Mouse (Mus musculus): ENCODE results near the gene Slc1a7. TPM values are rescaled to one million over a fixed set of nuclear protein-coding genes. Genes with fewer than 3 reads are reported as not detected.

Gene Slc1a7
- polyA plus RNA-seq, 1 experiment from 2014 or later, result not detected

DNA sequence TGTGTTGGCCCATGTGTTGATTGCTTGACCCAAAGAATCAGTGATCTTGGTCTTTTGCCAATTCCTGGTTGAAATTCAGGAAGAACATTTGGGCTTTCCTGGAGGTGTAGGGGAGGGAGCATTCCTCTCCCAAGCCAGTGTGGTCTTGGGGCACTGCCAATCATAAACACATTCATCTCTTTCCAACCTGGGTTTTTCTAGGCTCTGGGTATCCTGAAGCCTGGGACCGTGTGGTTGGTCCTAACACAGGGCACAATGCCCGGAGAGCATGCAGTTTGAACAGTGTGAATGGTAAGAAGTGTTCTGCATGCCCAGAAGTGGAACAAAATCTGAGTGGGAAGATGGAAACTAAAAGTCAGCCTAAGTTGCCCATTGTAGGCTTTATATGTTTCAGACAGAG lies 30.0 kb upstream of the Slc1a7 start:
- H3K36me3 ChIP-seq, result no peaks in the 10 kb centered on the region
- H3K9me3 ChIP-seq (replicated peaks), result no peaks in the 10 kb centered on the region
- H3K4me2 ChIP-seq, result no peak overlapping the region
- peaks cover 12% of the 10 kb centered on the region; the same call in 1 of the 2 replicates for H3K4me1 ChIP-seq
- H3K27ac ChIP-seq, result peak overlapping the region; percentile 71
- ATAC-seq (replicated peaks; ENCODE audit: low FRiP score), result no peak
- no peak overlapping the region for H3K9ac ChIP-seq
- no peak overlapping the region for H3K4me3 ChIP-seq (replicated peaks)
- 84% methylated on average over 2 of the region's 2 CpGs for WGBS
- no peaks in the 10 kb centered on the region for H3K27me3 ChIP-seq

DNA sequence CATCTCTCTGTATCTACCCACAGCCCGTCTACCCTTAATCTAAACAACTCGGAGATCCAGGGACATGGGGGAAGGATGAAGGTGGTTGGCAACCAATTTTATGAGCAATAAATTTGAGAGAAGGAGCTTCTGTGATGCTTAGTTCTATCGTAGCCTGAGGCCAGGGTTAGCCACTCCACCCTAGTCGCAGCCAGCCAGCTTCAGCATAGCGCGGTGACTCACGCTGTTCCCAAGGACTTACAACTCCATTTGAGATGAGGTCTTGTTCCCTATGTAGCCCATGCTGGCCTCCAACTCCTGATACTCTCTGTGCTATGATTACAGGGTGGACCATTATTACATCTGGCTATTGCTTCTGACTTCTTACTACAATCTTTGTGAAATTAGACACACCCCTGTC lies 25.4 kb upstream of the Slc1a7 start:
- Histone ChIP-seq H3K9me3 (replicated peaks) (no peaks in the 10 kb centered on the region), H3K27ac (no peak overlapping the region), H3K4me1 (peaks cover 7% of the 10 kb centered on the region; the same call in 1 of the 2 replicates), H3K4me3 (replicated peaks) (no peak overlapping the region), H3K9ac (no peak overlapping the region), H3K27me3 (no peaks in the 10 kb centered on the region), H3K36me3 (no peaks in the 10 kb centered on the region), H3K4me2 (no peak overlapping the region)
- no peak for ATAC-seq (replicated peaks; ENCODE audit: low FRiP score)
- WGBS, result 87% methylated on average over 7 of the region's 7 CpGs

DNA sequence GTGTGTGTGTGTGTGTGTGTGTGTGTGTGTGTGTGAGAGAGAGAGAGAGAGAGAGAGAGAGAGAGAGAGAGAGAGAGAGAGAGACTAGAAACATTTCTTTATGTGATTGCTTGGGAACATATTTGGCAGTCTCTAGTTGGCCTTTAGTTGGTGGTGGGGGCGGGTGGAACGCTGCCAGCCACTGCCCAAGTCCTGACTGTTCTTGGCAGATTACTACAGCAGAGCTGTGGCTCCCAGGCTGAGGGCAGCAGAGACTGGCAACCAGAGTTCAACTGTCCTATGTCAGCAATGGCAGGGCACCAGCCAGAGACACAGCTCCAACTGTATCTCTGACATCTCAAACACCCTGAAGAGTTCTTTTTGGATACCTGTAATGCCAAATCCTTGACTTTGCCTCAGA lies 24.0 kb upstream of the Slc1a7 start:
- H3K9ac ChIP-seq, result no peak overlapping the region
- H3K9me3 ChIP-seq (replicated peaks), result no peaks in the 10 kb centered on the region
- H3K27me3 ChIP-seq, result no peaks in the 10 kb centered on the region
- WGBS, result 96% methylated on average over 2 of the region's 2 CpGs
- H3K4me3 ChIP-seq (replicated peaks), result no peak overlapping the region
- no peaks in the 10 kb centered on the region for H3K36me3 ChIP-seq
- H3K4me1 ChIP-seq, result no peaks in the 10 kb centered on the region
- no peak for ATAC-seq (replicated peaks; ENCODE audit: low FRiP score)
- H3K27ac ChIP-seq, result no peak overlapping the region
- no peak overlapping the region for H3K4me2 ChIP-seq

DNA sequence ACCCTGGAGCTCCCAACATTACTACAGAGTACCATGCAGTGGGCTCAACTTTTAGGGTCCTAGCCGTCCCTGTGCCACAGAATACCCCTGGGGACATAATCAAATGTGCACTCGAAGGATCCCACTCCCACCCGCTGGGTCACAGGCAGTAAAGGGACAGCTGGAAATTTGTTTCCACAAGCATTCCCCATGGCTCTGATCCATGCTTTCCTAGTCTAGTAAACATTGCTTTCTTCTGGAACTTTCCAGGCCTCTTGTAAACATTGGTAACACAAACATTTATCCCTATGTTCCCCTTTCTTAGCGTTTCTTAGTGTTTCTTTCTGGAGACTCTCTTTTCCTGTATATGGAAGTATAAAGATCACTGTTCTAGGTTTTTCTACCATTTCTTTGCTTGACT lies 18.2 kb upstream of the Slc1a7 start:
- H3K4me2 ChIP-seq, result no peak overlapping the region
- no peaks in the 10 kb centered on the region for H3K4me1 ChIP-seq
- no peak for ATAC-seq (replicated peaks; ENCODE audit: low FRiP score)
- H3K9me3 ChIP-seq (replicated peaks), result no peaks in the 10 kb centered on the region
- H3K4me3 ChIP-seq (replicated peaks), result no peak overlapping the region
- H3K9ac ChIP-seq, result no peak overlapping the region
- H3K36me3 ChIP-seq, result no peaks in the 10 kb centered on the region
- WGBS, result 77% methylated on average over 4 of the region's 4 CpGs
- no peaks in the 10 kb centered on the region for H3K27me3 ChIP-seq
- no peak overlapping the region for H3K27ac ChIP-seq

DNA sequence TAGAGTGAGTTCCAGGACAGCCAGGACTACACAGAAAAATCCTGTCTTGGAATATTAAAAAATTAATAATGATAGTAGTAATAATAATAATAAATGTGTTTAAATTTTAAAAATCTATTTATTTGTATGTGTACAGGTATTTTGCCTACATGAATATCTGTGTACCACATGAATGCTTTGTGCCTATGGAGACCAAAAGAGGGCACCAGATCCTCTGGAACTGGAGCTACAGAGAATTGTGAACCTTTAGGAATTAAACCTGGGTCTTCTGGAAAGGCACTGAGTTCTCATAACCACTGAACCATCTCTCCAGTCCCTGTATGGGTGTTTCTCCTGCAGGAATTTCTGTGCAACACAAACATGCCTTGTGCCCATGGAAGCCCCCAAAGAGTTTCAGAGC lies 15.3 kb upstream of the Slc1a7 start:
- no peak for ATAC-seq (replicated peaks; ENCODE audit: low FRiP score)
- H3K4me2 ChIP-seq, result no peak overlapping the region

DNA sequence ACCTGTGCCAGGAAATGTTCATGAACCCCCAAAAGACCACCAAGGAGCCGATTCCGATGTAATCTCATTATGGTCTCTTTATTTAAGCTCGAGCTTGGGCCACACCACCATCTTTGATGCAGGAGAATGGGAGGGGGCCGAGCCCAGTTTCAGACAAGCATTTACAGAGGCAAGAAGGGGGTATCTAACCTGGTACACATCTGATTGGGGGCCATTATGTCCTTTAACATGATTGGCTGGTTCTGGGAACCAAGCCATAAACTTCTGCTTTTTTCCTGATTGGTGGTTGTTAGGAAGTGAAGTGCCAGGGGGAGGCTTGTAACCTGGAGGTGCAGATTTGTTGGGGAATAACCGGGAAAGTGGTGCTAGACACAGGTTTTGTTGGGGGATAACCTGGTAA lies 12.4 kb upstream of the Slc1a7 start:
- no peaks in the 10 kb centered on the region for H3K9me3 ChIP-seq (replicated peaks)
- no peak overlapping the region for H3K4me2 ChIP-seq
- no peak for ATAC-seq (replicated peaks; ENCODE audit: low FRiP score)
- no peak overlapping the region for H3K27ac ChIP-seq
- H3K27me3 ChIP-seq, result no peaks in the 10 kb centered on the region
- no peak overlapping the region for H3K4me3 ChIP-seq (replicated peaks)
- no peaks in the 10 kb centered on the region for H3K36me3 ChIP-seq
- 60% methylated on average over 5 of the region's 5 CpGs for WGBS
- H3K4me1 ChIP-seq, result no peaks in the 10 kb centered on the region
- H3K9ac ChIP-seq, result no peak overlapping the region

More for the DNA sequence above, 15.3 kb upstream of the Slc1a7 start:
- H3K4me1 ChIP-seq, result no peaks in the 10 kb centered on the region
- H3K27ac ChIP-seq, result no peak overlapping the region
- no peaks in the 10 kb centered on the region for H3K27me3 ChIP-seq
- H3K9me3 ChIP-seq (replicated peaks), result no peaks in the 10 kb centered on the region
- H3K4me3 ChIP-seq (replicated peaks), result no peak overlapping the region
- H3K36me3 ChIP-seq, result no peaks in the 10 kb centered on the region
- H3K9ac ChIP-seq, result no peak overlapping the region

DNA sequence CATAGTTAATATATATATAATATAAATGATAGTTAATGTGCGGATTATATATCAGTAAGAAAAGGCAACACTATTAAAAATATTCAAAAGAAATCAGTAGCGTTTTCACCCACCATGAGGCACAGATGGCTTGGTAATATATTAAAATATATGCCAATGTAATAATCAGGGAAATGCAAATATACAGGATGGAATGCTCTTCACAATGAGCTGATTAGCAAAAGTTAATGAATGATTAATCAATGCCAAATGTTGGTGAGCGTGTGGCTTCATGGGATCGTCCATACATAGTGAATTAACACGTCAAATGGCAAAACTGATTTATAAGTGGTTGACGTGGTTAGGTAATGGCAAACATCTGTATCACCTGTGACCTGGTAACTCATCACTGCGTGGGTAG lies 9.6 kb upstream of the Slc1a7 start:
- H3K27me3 ChIP-seq, result no peaks in the 10 kb centered on the region
- H3K9ac ChIP-seq, result no peak overlapping the region
- H3K27ac ChIP-seq, result no peak overlapping the region
- ATAC-seq (replicated peaks; ENCODE audit: low FRiP score), result no peak
- peaks cover 13% of the 10 kb centered on the region for H3K4me1 ChIP-seq
- 81% methylated on average over 7 of the region's 7 CpGs for WGBS
- no peaks in the 10 kb centered on the region for H3K36me3 ChIP-seq
- H3K4me2 ChIP-seq, result no peak overlapping the region
- H3K9me3 ChIP-seq (replicated peaks), result no peaks in the 10 kb centered on the region
- no peak overlapping the region for H3K4me3 ChIP-seq (replicated peaks)

DNA sequence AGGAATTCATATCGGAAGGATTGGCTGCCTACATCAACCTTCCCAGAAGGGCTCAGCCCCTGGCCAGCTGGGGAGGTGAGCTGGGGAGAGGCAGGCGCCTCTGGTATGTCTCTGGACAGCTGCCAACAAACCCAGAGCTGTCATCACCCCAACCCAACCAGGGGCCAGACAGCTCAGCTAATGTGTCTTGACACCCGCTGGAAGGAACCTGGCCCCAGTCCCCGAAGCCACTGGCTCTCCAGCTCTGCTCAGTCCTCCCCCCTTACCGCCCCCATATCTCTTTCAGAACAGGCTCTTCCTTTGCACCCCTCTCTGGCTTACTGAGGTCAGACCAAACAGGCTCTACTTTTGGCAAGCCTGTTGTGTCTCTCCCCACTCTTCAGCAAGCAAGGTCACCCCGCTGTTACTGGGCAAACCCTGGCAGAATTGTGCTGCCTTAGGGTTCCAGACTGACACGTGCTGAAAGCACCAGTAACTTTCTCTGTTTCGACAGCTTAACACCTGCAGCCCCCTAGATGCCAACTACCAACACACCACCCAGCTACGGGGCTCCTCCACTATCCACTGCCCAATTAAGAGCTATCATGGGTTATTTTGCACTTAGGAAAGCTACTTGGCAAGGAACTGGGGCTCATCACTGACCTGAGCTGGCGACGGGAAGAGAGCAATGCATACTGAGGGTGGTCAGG lies 5.9 kb upstream of the Slc1a7 start:
- 62% methylated on average over 11 of the region's 11 CpGs for WGBS
- no peak overlapping the region for H3K4me3 ChIP-seq (replicated peaks)
- no peaks in the 10 kb centered on the region for H3K27me3 ChIP-seq
- no peaks in the 10 kb centered on the region for H3K9me3 ChIP-seq (replicated peaks)
- H3K27ac ChIP-seq, result no peak overlapping the region
- peaks cover 13% of the 10 kb centered on the region for H3K4me1 ChIP-seq
- no peak for ATAC-seq (replicated peaks; ENCODE audit: low FRiP score)
- H3K36me3 ChIP-seq, result no peaks in the 10 kb centered on the region
- no peak overlapping the region for H3K4me2 ChIP-seq
- H3K9ac ChIP-seq, result no peak overlapping the region

DNA sequence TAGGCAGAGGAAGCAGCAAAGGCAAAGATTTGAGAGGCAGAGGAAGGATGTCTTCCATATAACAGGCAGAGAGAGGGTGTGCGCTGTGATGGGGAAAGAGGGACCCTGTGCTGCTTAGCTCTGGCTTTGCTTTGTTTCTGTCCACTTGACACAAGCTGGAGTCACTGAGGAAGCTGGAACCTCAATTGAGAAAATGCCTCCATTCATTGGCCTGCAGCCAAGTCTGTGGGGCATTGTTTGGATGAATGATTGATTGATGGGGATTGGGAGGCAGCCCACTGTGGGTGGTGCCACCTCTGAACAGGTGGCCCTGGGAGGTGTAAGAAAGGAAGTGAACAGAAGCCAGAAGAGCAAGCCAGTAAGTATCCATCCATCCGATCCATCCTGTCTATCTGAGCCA lies 5.3 kb upstream of the Slc1a7 start:
- Histone ChIP-seq H3K27ac (no peak overlapping the region), H3K9me3 (replicated peaks) (no peaks in the 10 kb centered on the region), H3K36me3 (no peaks in the 10 kb centered on the region), H3K9ac (no peak overlapping the region), H3K4me2 (no peak overlapping the region), H3K4me1 (peaks cover 13% of the 10 kb centered on the region), H3K4me3 (replicated peaks) (no peak overlapping the region), H3K27me3 (no peaks in the 10 kb centered on the region)
- no peak for ATAC-seq (replicated peaks; ENCODE audit: low FRiP score)
- 97% methylated on average over 2 of the region's 2 CpGs for WGBS

DNA sequence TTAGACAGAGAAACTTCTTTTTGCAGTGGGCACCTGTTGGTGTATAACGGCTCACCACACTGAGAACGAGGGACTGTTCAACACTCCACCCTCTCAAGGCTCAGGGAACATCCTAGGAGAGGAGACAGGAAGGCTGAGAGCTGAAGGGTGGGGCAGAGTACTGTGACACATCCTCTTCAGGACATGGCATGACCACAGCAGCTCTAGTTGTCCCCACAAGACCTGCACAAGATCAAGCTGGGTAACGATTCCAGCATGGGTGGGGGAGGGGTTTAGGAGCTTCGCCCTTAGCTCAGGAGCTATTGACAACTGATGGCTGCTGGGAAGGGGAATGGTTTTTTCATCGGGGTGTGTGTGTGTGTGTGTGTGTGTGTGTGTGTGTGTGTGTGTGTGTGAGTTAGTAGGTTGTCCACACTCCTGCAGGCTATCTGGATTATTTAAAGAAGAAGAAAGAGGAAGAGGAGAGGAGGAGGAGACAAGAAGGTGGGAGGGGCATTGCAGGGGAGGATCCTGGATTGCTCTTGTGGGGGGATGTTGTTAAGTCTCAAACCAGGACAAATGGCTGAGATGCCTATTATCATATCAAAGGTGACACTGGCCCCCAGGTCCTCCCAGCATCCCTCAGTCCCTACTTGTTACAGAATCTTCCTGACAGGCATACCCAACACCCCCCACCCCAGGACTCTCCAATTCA lies 1.6 kb upstream of the Slc1a7 start:
- Histone ChIP-seq H3K9ac (no peak overlapping the region), H3K4me3 (replicated peaks) (no peak overlapping the region), H3K36me3 (no peaks in the 10 kb centered on the region), H3K4me2 (no peak overlapping the region), H3K4me1 (peaks cover 13% of the 10 kb centered on the region), H3K9me3 (replicated peaks) (no peaks in the 10 kb centered on the region), H3K27ac (no peak overlapping the region), H3K27me3 (no peaks in the 10 kb centered on the region)
- ATAC-seq (replicated peaks; ENCODE audit: low FRiP score), result no peak
- 55% methylated on average over 5 of the region's 5 CpGs for WGBS

DNA sequence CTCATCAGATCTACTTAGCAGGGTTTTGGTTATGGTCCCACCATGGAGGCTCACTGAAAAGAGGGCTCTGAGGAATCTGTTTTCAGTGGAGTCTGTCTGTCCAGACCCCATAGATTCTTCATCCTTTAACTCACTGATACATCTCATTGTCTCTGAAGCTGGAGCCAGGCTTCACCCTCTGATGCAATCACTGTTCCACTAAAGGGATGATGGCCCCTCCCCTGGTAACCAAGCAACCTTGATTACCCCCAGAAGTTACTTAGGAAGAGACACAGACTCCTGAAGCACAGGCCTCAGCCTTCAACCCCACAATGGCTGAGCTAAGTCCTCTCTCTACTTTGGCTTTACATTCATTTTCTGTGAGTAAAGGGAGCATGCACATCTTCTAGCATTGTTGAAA lies 1.6 kb downstream of the Slc1a7 start:
- H3K4me1 ChIP-seq, result no peaks in the 10 kb centered on the region
- H3K4me3 ChIP-seq (replicated peaks), result no peak overlapping the region
- no peaks in the 10 kb centered on the region for H3K36me3 ChIP-seq
- H3K9ac ChIP-seq, result no peak overlapping the region
- no peak overlapping the region for H3K4me2 ChIP-seq
- ATAC-seq (replicated peaks; ENCODE audit: low FRiP score), result no peak
- H3K9me3 ChIP-seq (replicated peaks), result no peaks in the 10 kb centered on the region
- no peaks in the 10 kb centered on the region for H3K27me3 ChIP-seq
- no peak overlapping the region for H3K27ac ChIP-seq

DNA sequence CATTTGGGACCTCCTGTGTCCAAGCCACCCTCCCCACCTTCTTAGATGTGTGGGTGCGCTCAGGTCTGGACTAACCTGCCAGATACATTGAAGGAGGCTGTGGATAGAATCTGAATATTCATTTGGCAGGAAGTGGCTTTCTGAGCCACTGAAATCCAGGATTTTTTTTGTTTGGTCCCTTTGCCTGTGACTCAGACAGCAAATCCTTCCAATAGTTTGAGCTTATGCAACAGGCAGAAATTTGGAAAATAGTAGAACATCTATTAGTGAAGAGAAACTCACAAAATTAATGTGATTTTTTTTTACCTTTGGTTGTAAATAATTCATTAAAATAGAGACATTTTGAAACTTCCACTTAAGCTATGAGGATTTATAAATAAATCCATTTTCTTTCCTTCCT lies 3.0 kb downstream of the Slc1a7 start:
- ATAC-seq (replicated peaks; ENCODE audit: low FRiP score), result no peak
- Histone ChIP-seq H3K27ac (no peak overlapping the region), H3K4me2 (no peak overlapping the region), H3K27me3 (no peaks in the 10 kb centered on the region), H3K9ac (no peak overlapping the region), H3K4me1 (no peaks in the 10 kb centered on the region), H3K9me3 (replicated peaks) (no peaks in the 10 kb centered on the region), H3K4me3 (replicated peaks) (no peak overlapping the region), H3K36me3 (no peaks in the 10 kb centered on the region)
- 89% methylated on average over 1 of the region's 1 CpGs for WGBS

DNA sequence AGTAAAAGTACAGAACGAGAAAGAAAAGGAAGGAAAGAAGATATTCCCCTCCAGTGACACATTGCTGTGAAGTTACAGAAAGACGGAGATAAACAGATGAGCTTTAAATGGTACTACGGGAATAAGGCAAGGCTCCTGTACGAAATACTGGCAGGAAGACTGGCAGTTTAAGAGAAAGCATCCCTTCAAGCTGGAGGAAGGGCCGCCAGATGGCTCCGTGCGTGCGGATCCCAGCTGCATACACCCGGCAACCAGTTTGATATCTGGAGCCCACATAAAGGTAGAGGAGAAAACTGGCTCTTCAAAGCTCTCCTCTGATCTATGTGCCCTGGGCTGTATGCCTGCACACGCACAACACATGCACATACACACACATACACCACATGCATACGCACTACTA lies 6.4 kb downstream of the Slc1a7 start:
- no peaks in the 10 kb centered on the region for H3K9me3 ChIP-seq (replicated peaks)
- H3K27me3 ChIP-seq, result no peaks in the 10 kb centered on the region
- no peak overlapping the region for H3K4me2 ChIP-seq
- no peaks in the 10 kb centered on the region for H3K36me3 ChIP-seq
- ATAC-seq (replicated peaks; ENCODE audit: low FRiP score), result no peak
- H3K27ac ChIP-seq, result no peak overlapping the region
- H3K9ac ChIP-seq, result no peak overlapping the region
- no peak overlapping the region for H3K4me3 ChIP-seq (replicated peaks)
- peaks cover 9% of the 10 kb centered on the region; the same call in 1 of the 2 replicates for H3K4me1 ChIP-seq
- 76% methylated on average over 11 of the region's 11 CpGs for WGBS
